Mouse (Mus musculus): ENCODE measurements at regions not wholly inside any gene's neighbourhood (a gene's known extent, or its start where the extent isn't known, plus 50 kb on each side); places are given as distances from the start of the nearest gene placed in this dataset.

- no peak for DNase-seq
These were observed 1418.7 kb downstream of the Cdh11 start for GRCm38 (mm10) chr8:101366722-101367121.

GRCm38 (mm10) chr8:101350848-101351247, 1434.6 kb downstream of the Cdh11 start:
- DNase-seq = no peak

DNA sequence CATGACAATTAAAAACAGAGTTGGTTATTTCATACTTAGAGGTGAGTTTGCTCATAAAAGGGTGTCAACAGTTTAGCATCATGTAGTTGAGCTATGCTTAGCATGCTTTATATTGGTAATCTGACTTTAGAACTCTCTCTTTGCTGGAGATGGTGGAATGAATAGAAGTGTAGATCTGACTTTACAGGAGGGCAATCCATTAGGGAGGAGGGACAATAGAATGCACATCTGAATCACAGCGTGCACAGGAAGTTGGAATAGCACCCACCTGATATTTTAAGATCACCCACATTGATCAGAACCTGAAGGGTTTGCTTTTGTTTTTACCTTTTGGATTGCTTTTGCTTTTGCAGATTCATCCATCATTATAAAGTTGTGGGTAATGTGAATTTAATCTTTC, 1435.7 kb downstream of the Cdh11 start:
- DNase-seq = no peak

DNA sequence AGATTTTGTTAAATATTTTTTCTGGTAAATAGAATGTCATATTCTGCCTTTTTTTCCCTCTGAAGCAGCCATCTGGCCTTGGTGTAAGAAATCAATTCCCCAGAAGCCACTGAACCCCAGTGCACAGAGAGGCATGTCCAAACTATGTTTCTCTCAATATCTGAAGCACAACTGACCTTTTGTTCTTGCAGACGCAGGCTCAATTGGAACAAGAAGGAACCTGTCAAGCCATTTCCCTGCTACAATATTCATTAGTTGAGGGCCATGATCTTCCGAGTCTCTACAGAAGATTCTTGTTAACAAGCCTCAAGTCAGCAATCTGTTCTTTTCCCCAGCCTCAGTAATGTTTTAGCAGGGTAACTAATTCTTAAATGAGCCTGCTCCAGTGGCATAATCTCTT, 1456.2 kb downstream of the Cdh11 start:
- DNase-seq = no peak

GRCm38 (mm10) chr8:101328780-101329179, 1456.7 kb downstream of the Cdh11 start:
- DNase-seq = no peak

- no peak for DNase-seq
These were observed 1486.9 kb downstream of the Cdh11 start for GRCm38 (mm10) chr8:101298571-101298970.

DNA sequence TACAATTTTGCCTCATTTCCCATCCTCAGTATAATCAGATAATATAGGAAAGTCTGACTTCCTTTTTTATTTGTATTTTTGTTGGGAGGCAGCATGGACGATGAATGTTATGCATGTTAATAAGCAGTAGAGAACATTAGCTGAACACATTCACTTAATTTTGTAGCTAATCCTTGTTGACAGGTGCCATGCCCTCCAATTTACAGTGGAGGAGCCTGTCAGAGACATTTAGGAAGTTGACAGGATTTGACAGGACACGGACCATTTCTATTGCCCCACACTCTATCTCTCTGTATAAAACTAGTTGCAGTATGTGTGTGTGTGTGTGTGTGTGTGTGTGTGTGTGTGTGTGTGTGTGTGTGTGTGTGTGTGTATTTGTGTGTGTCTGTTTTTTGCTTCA, 1495.4 kb downstream of the Cdh11 start:
- no peak for DNase-seq

GRCm38 (mm10) chr8:101242632-101243031, 1542.8 kb downstream of the Cdh11 start:
- no peak for DNase-seq

DNA sequence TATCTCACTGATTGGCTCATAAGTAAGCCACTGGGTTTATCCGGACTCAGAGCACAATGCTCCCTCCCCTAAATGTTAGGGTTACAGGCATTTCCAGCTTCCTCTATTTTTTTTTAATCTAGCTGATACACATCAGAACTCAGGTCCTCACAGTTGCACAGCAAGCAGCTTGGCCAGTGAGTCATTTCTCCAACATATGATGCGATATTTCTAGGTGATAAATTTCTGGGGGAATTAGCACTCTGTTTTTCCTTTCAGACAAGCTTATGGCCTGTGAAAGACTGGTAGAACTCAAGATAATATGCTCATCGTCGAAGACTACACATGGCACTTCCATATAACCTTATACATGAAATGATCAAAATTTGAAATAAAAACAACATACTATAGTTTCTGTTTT, 1543.6 kb downstream of the Cdh11 start:
- peak; percentile 20 for DNase-seq

- no peak for DNase-seq
These were observed 1587.5 kb downstream of the Cdh11 start for GRCm38 (mm10) chr8:101197986-101198385.

- no peak for DNase-seq
These were observed 1588.7 kb downstream of the Cdh11 start for GRCm38 (mm10) chr8:101196740-101197139.

DNA sequence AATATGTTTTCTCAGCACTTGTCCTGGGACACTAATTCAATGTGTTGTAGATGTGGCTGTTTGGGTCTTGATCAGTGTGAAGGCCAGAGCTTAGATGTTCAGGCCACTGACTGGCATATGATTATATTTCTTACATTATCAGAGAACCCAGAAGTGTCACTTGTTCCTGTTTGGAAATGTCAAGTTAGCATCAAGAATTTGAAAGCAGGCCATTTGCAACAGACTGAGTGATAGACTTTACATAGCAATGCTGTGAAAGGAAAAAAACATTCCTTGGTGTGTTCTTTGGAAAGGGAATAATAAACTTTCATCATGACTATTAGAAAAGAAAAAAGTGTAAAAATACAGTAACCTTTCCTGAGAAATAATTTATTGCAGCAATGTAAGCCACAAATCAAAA, 1596.9 kb downstream of the Cdh11 start:
- no peak for DNase-seq

- DNase-seq = no peak
These were observed 1630.5 kb downstream of the Cdh11 start for GRCm38 (mm10) chr8:101154923-101155322.
